Mouse (Mus musculus) myocyte (in vitro differentiated cells): ENCODE data around the gene Olfr784. TPM values are rescaled to one million over a fixed set of nuclear protein-coding genes. Genes with fewer than 3 reads are reported as not detected.

Source experiments
- H3K27me3 ChIP-seq: one replicate; pipeline ENCODE4 v1.6.1; 2011; ENCODE audit not compliant: control insufficient read depth, insufficient read depth, insufficient read length
- H3K36me3 ChIP-seq: one replicate; pipeline ENCODE4 v1.6.1; 2011; ENCODE audit not compliant: control insufficient read depth, insufficient read depth
- H3K4me2 ChIP-seq: one replicate; pipeline ENCODE4 v1.6.1; 2011; ENCODE audit warnings: low read depth, control low read depth
- H3K4me3 ChIP-seq: one replicate; pipeline ENCODE4 v1.5.1; 2011; ENCODE audit warnings: mild to moderate bottlenecking, control low read depth, moderate library complexity
- H3K79me2 ChIP-seq: one replicate; pipeline ENCODE4 v1.6.1; 2011; ENCODE audit not compliant: control insufficient read depth, insufficient read depth
- H3ac ChIP-seq: one replicate; pipeline ENCODE4 v1.6.1; 2011; ENCODE audit not compliant: control insufficient read depth, insufficient read length
- CEBPB ChIP-seq: IDR thresholded peaks from 2 replicates; pipeline ENCODE4 v1.6.1; 2011; ENCODE audit warnings: mild to moderate bottlenecking, moderate library complexity; ENCODE audit not compliant: poor library complexity, insufficient read depth, severe bottlenecking
- E2F4 ChIP-seq: IDR thresholded peaks from one replicate; pipeline ENCODE4 v1.6.1; 2011; ENCODE audit warnings: mild to moderate bottlenecking, control low read depth, moderate library complexity; ENCODE audit not compliant: insufficient read depth
- MAX ChIP-seq: IDR thresholded peaks from one replicate; pipeline ENCODE4 v1.6.1; 2011; ENCODE audit warnings: low read depth, mild to moderate bottlenecking, control low read depth
- MYOD1 ChIP-seq, 3 experiments: IDR thresholded peaks; one replicate each; pipeline ENCODE4 v1.6.1; 2011; ENCODE audit warnings: control low read depth in 2 of 3, low read depth in 2 of 3, mild to moderate bottlenecking in 2 of 3, moderate library complexity in 1 of 3; ENCODE audit not compliant: insufficient read length in 2 of 3, control insufficient read depth in 1 of 3
- MYOG ChIP-seq, 3 experiments: IDR thresholded peaks; one replicate each; pipeline ENCODE4 v1.6.1; 2011; ENCODE audit warnings: control low read depth in 2 of 3, low read depth in 2 of 3, mild to moderate bottlenecking in 2 of 3; ENCODE audit not compliant: insufficient read length in 2 of 3, control insufficient read depth in 1 of 3, insufficient read depth in 1 of 3
- POLR2A ChIP-seq: IDR thresholded peaks from one replicate; pipeline ENCODE4 v1.6.1; 2011; ENCODE audit warnings: low read depth, mild to moderate bottlenecking, control low read depth, moderate library complexity; ENCODE audit not compliant: insufficient read length
- POLR2AphosphoS2 ChIP-seq: IDR thresholded peaks from one replicate; pipeline ENCODE4 v1.6.1; 2011; ENCODE audit warnings: low read depth, control low read depth; ENCODE audit not compliant: insufficient read length
- REST ChIP-seq: IDR thresholded peaks from one replicate; pipeline ENCODE4 v1.6.1; 2011; ENCODE audit warnings: mild to moderate bottlenecking, control low read depth, moderate library complexity; ENCODE audit not compliant: insufficient read depth, insufficient read length
- SRF ChIP-seq: IDR thresholded peaks from one replicate; pipeline ENCODE4 v1.6.1; 2011; ENCODE audit warnings: low read depth; ENCODE audit not compliant: control insufficient read depth, insufficient read length
- TCF12 ChIP-seq: IDR thresholded peaks from one replicate; pipeline ENCODE4 v1.6.1; 2011; ENCODE audit warnings: mild to moderate bottlenecking, control low read depth; ENCODE audit not compliant: poor library complexity, insufficient read depth, severe bottlenecking
- TCF3 ChIP-seq: IDR thresholded peaks from one replicate; pipeline ENCODE4 v1.6.1; 2011; ENCODE audit warnings: low read depth, control low read depth; ENCODE audit not compliant: insufficient read length
- USF1 ChIP-seq: IDR thresholded peaks from one replicate; pipeline ENCODE4 v1.6.1; 2011; ENCODE audit warnings: low read depth, mild to moderate bottlenecking, control low read depth, moderate library complexity
- polyA plus RNA-seq: library from polyadenylated mRNA; unstranded; fragments of >200 nt; fragmentation: generic; extraction: Trizol; gene quantifications from one replicate; pipeline ENCODE4 v1.2.1, GENCODE M21; 2012; ENCODE audit warnings: missing spikeins

Olfr784 gene
- polyA plus RNA-seq, 1 experiment: 0.02 TPM

DNA sequence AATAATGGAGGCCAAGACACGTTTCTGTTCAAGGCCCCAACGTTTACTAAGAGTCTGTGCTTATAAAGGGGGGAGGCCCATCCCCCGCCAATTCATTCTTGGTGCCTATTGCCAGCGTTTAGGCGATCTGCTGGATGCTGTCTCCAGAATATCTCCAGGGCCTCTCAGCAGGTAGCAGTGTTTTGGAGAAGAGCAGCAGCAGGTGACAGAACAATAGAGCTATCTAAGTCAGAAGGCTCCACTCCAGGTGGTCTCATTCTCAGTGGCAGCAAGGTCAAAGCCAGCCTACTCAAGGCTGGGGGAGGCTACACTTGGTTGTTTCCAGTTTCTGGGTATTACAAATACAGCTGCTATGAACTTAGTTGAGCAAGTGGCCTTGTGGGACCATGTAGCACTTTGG lies 17.0 kb downstream of the Olfr784 start:
- Histone ChIP-seq H3K27me3 (no peaks in the 10 kb centered on the region), H3ac (no peak overlapping the region), H3K4me3 (no peak overlapping the region), H3K36me3 (no peaks in the 10 kb centered on the region), H3K4me2 (no peak overlapping the region), H3K79me2 (no peaks in the 10 kb centered on the region)
- no peak for TF ChIP-seq MYOD1 (IDR thresholded peaks at IDR 0.05; ENCODE audit: control insufficient read depth in 1 of 3, insufficient read length in 2 of 3, low read depth in 2 of 3)
- TF ChIP-seq SRF: no peak
- no peak for TF ChIP-seq CEBPB
- TF ChIP-seq USF1: no peak
- TF ChIP-seq POLR2A: no peak
- no peak for TF ChIP-seq POLR2AphosphoS2
- no peak for TF ChIP-seq MYOG (IDR thresholded peaks at IDR 0.05; ENCODE audit: control insufficient read depth in 1 of 3, insufficient read depth in 1 of 3, insufficient read length in 2 of 3, low read depth in 2 of 3)
- no peak for TF ChIP-seq TCF3
- no peak for TF ChIP-seq REST
- no peak for TF ChIP-seq E2F4
- TF ChIP-seq TCF12: no peak
- no peak for TF ChIP-seq MAX

DNA sequence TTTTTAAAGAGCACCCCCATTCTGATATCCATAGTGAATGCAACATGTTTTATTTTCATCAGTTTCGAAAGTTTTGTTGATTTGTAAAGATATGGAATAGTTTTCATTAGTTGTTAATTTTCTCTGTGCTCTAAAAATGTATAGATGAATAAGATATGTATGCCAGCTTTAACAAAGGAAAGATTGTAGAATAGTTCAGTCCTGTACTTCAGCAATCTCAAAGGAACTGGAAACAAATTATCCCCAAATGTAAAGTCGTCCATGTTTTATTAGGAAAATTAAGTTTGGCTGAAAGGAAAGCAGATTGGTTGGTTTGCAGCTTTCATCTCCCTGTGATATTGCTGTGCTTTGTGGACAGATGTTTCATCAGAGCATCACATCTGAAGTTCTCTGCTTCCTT lies 21.2 kb downstream of the Olfr784 start, which contains the start of gene Olfr785:
TSS of gene Olfr785 (plus strand) at position 301 of the 400 bp plus-strand sequence.
- H3K4me3 ChIP-seq: no peak within 1 kb of the TSS
- TF ChIP-seq MYOG (IDR thresholded peaks at IDR 0.05; ENCODE audit: control insufficient read depth in 1 of 3, insufficient read depth in 1 of 3, insufficient read length in 2 of 3, low read depth in 2 of 3): no peak
- no peak for TF ChIP-seq CEBPB
- no peak for TF ChIP-seq TCF3
- no peak for TF ChIP-seq REST
- no peak for TF ChIP-seq MAX
- no peak for TF ChIP-seq E2F4
- TF ChIP-seq MYOD1 (IDR thresholded peaks at IDR 0.05; ENCODE audit: control insufficient read depth in 1 of 3, insufficient read length in 2 of 3, low read depth in 2 of 3): no peak
- TF ChIP-seq POLR2AphosphoS2: no peak
- no peak for TF ChIP-seq SRF
- no peak for TF ChIP-seq TCF12
- no peak for TF ChIP-seq POLR2A
- no peak for TF ChIP-seq USF1
- no peaks in the 10 kb centered on the region for H3K27me3 ChIP-seq

DNA sequence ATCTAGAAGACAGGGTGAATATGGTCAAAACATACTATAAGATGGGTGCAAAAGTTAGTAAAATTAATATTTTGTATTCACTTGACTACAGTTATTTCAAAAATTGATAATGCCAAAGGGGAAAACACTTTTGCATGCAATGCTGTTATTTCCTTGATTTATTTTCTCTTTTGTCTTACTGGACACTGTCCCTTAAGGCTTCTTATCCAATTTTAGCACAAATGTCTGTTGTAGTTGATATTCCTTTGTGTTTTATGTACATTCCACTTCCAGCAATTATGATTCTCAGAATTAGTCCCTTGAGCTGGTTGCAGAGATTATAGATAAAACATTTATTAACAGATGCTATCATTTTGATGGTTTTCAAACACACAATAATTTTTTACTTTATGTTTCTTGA lies 43.1 kb downstream of the Olfr784 start, which contains the start of gene Olfr786:
TSS of gene Olfr786 (plus strand) at position 301 of the 400 bp plus-strand sequence.
- Histone ChIP-seq H3ac (no peak within 1 kb of the TSS), H3K79me2 (no peaks in the 10 kb centered on the region), H3K36me3 (no peaks in the 10 kb centered on the region), H3K27me3 (no peaks in the 10 kb centered on the region), H3K4me2 (no peak within 1 kb of the TSS), H3K4me3 (no peak within 1 kb of the TSS)
- no peak for TF ChIP-seq MYOD1 (IDR thresholded peaks at IDR 0.05; ENCODE audit: control insufficient read depth in 1 of 3, insufficient read length in 2 of 3, low read depth in 2 of 3)
- TF ChIP-seq TCF3: no peak

More for the DNA sequence above, 21.2 kb downstream of the Olfr784 start, which contains the start of gene Olfr785:
- Histone ChIP-seq H3K79me2 (no peaks in the 10 kb centered on the region), H3K4me2 (no peak within 1 kb of the TSS), H3K36me3 (no peaks in the 10 kb centered on the region), H3ac (no peak within 1 kb of the TSS)

Other genes starting within 250 kb of the Olfr784 start
- not detected for gene Olfr770, start 245.1 kb upstream of the Olfr784 start, polyA plus RNA-seq
- not detected for gene Olfr771, start 219.3 kb upstream of the Olfr784 start, polyA plus RNA-seq
- gene Olfr772, start 206.2 kb upstream of the Olfr784 start, polyA plus RNA-seq: not detected
- not detected for gene Olfr773, start 196.7 kb upstream of the Olfr784 start, polyA plus RNA-seq
- not detected for gene Olfr774, start 147.9 kb upstream of the Olfr784 start, polyA plus RNA-seq
- not detected for gene Olfr775, start 135.7 kb upstream of the Olfr784 start, polyA plus RNA-seq
- gene Olfr776, start 125.0 kb upstream of the Olfr784 start, polyA plus RNA-seq: not detected
- gene Olfr777, start 112.6 kb upstream of the Olfr784 start, polyA plus RNA-seq: not detected
- gene Olfr780, start 66.0 kb upstream of the Olfr784 start, polyA plus RNA-seq: not detected
- not detected for gene Olfr781, start 55.2 kb upstream of the Olfr784 start, polyA plus RNA-seq
- not detected for gene Olfr782, start 35.2 kb upstream of the Olfr784 start, polyA plus RNA-seq
- not detected for gene Olfr785, start 21.3 kb downstream of the Olfr784 start, polyA plus RNA-seq
- not detected for gene Olfr786, start 43.2 kb downstream of the Olfr784 start, polyA plus RNA-seq
- not detected for gene Olfr787, start 77.8 kb downstream of the Olfr784 start, polyA plus RNA-seq
- gene Olfr788, start 86.9 kb downstream of the Olfr784 start, polyA plus RNA-seq: not detected
- not detected for gene Olfr789, start 100.7 kb downstream of the Olfr784 start, polyA plus RNA-seq
- not detected for gene Olfr790, start 114.4 kb downstream of the Olfr784 start, polyA plus RNA-seq
- gene Olfr791, start 137.7 kb downstream of the Olfr784 start, polyA plus RNA-seq: not detected
- gene Olfr792, start 155.1 kb downstream of the Olfr784 start, polyA plus RNA-seq: not detected
- not detected for gene Olfr794, start 183.6 kb downstream of the Olfr784 start, polyA plus RNA-seq
- not detected for gene Olfr796, start 228.5 kb downstream of the Olfr784 start, polyA plus RNA-seq
- gene Olfr798, start 243.9 kb downstream of the Olfr784 start, polyA plus RNA-seq: not detected